Mouse (Mus musculus) lung, adult 2 months (tissue): ENCODE results near the gene Ppan.

Experiments used
- CTCF ChIP-seq: fragments of 200-500 bp; IDR thresholded peaks from 2 replicates; pipeline ENCODE4 v1.5.1; 2011; ENCODE audit warnings: mild to moderate bottlenecking, low read length, control low read depth; ENCODE audit not compliant: insufficient read depth
- POLR2A ChIP-seq: fragments of 200-500 bp; IDR thresholded peaks from 2 replicates; pipeline ENCODE4 v1.6.1; 2011; ENCODE audit warnings: low read depth, mild to moderate bottlenecking, control low read depth, low read length, borderline replicate concordance; ENCODE audit errors: extremely low read depth

DNA sequence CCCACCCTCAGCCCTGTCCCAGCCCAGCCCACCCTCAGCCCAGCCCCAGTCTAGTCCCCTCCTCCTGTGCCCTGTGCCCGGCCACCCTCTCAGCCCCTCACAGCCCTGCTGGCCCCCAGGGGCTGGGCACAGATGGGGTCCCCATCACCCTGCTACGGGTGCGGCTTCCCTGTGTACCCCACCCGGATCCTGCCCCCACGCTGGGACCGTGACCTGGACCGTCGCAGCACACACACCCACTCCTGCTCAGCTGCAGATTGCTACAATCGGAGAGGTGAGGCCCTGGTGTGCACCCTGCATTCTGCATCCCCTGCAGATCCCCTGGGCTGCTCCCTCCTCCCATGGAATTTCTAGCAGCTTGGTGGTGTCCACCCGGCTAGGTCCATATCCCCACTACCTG, 15.0 kb upstream of the Ppan start:
- TF ChIP-seq CTCF = no peak
- TF ChIP-seq POLR2A = no peak
